Mouse (Mus musculus) kidney, postnatal 0 days (tissue): ENCODE results near the gene Btg2. TPM values are rescaled to one million over a fixed set of nuclear protein-coding genes. Genes with fewer than 3 reads are reported as not detected.
A peak's percentile ranks its signal among the peaks of the same experiment; 100 is the strongest.

Experiments used
- ATAC-seq: fragments of 200-750 bp; cut with Nextera tagmentation; replicated peaks from 2 replicates; pipeline ENCODE4 v1.8.0; 2017; ENCODE audit warnings: low read depth, moderate number of reproducible peaks, moderate TSS enrichment, moderate library complexity; ENCODE audit not compliant: low FRiP score
- DNase-seq: peaks from one replicate; pipeline ENCODE4 v3.0.0-alpha.2; 2016; ENCODE audit warnings: low spot score
- H3K27ac ChIP-seq: fragments of 300-500 bp; sonication (generic); 2 replicates; pipeline ENCODE4 v1.5.1; 2014; ENCODE audit warnings: mild to moderate bottlenecking
- H3K27me3 ChIP-seq: fragments of 300-500 bp; sonication (generic); 2 replicates; pipeline ENCODE4 v1.6.1; 2014; ENCODE audit warnings: low read length, mixed read lengths; ENCODE audit not compliant: insufficient read depth
- H3K36me3 ChIP-seq: fragments of 300-500 bp; sonication (generic); 2 replicates; pipeline ENCODE4 v1.6.1; 2014; ENCODE audit warnings: low read length, mixed read lengths; ENCODE audit not compliant: insufficient read depth
- H3K4me1 ChIP-seq: fragments of 300-500 bp; sonication (generic); replicated peaks from 2 replicates; pipeline ENCODE4 v1.6.1; 2014; ENCODE audit warnings: antibody characterized with exemption, low read length, mixed read lengths; ENCODE audit not compliant: insufficient read depth
- H3K4me2 ChIP-seq: fragments of 300-500 bp; sonication (generic); 2 replicates; pipeline ENCODE4 v1.6.1; 2014; ENCODE audit warnings: mild to moderate bottlenecking, low read length, moderate library complexity, mixed read lengths
- H3K4me3 ChIP-seq: fragments of 300-500 bp; sonication (generic); replicated peaks from 2 replicates; pipeline ENCODE4 v1.5.1; 2014; ENCODE audit warnings: low read depth, low read length
- H3K9ac ChIP-seq: fragments of 300-500 bp; sonication (generic); 2 replicates; pipeline ENCODE4 v1.6.1; 2014; ENCODE audit warnings: low read depth, low read length
- H3K9me3 ChIP-seq: fragments of 300-500 bp; sonication (generic); replicated peaks from 2 replicates; pipeline ENCODE4 v1.6.1; 2016; ENCODE audit warnings: low read length, inconsistent platforms, mixed read lengths
- CTCF ChIP-seq: IDR thresholded peaks from 2 replicates; pipeline ENCODE4 v1.5.1; 2016; ENCODE audit warnings: antibody characterized with exemption, low read depth, mild to moderate bottlenecking, moderate library complexity
- WGBS: fragments of 180-500 bp; shearing (Covaris S2); extraction: QIAGEN DNeasy Blood & Tissue Kit; methylation state at CpG from one replicate; pipeline ENCODE4 v1.1.7; 2014; 5-methylcytosine and 5-hydroxymethylcytosine counted together
- polyA plus RNA-seq: library from polyadenylated mRNA; unstranded; fragments of >200 nt; fragmentation: Nextera tagmentation; extraction: Ambion mirVana; gene quantifications from 2 replicates; pipeline ENCODE4 v1.2.1, GENCODE M21; 2015

The Btg2 gene
- polyA plus RNA-seq, 1 experiment from 2014 or later = 37.5 TPM

GRCm38 (mm10) chr1:134039361-134039760, 39.6 kb downstream of the Btg2 start:
- ATAC-seq = no peak
- Histone ChIP-seq H3K4me1 (0 out of 2 replicates have a peak, but pooled peaks cover 9% of the 10 kb centered on the region), H3K4me3 (no peak overlapping the region), H3K4me2 (no peak overlapping the region), H3K9me3 (no peaks in the 10 kb centered on the region), H3K27me3 (no peaks in the 10 kb centered on the region), H3K36me3 (no peaks in the 10 kb centered on the region), H3K27ac (no peak overlapping the region), H3K9ac (no peak overlapping the region)
- no peak for TF ChIP-seq CTCF
- DNase-seq = no peak
- 82% methylated on average over 2 of the region's 2 CpGs for WGBS

GRCm38 (mm10) chr1:134038336-134038735, 40.6 kb downstream of the Btg2 start:
- H3K4me1 ChIP-seq = 0 out of 2 replicates have a peak, but pooled peaks cover 9% of the 10 kb centered on the region
- no peaks in the 10 kb centered on the region for H3K36me3 ChIP-seq
- TF ChIP-seq CTCF = no peak
- H3K4me3 ChIP-seq = no peak overlapping the region
- no peaks in the 10 kb centered on the region for H3K9me3 ChIP-seq
- ATAC-seq = no peak
- no peaks in the 10 kb centered on the region for H3K27me3 ChIP-seq
- no peak overlapping the region for H3K9ac ChIP-seq
- H3K4me2 ChIP-seq = no peak overlapping the region
- no peak overlapping the region for H3K27ac ChIP-seq
- DNase-seq = no peak
- 87% methylated on average over 4 of the region's 4 CpGs for WGBS

- Histone ChIP-seq H3K9ac (0 out of 2 replicates have a peak within 1 kb of the TSS, but pooled peaks have one; percentile 4), H3K36me3 (no peaks in the 10 kb centered on the region), H3K4me2 (peak within 1 kb of the TSS; percentile 42), H3K4me3 (no peak within 1 kb of the TSS), H3K4me1 (0 out of 2 replicates have a peak, but pooled peaks cover 9% of the 10 kb centered on the region), H3K27me3 (no peaks in the 10 kb centered on the region), H3K27ac (peak within 1 kb of the TSS; percentile 25; the same call in 1 of the 2 replicates), H3K9me3 (no peaks in the 10 kb centered on the region)
- peak; percentile 40; the same call in 1 of the 2 replicates for ATAC-seq
- peak; percentile 64 for DNase-seq
- 25% methylated on average over 9 of the region's 9 CpGs for WGBS
- no peak for TF ChIP-seq CTCF
Observed at GRCm38 (mm10) chr1:134037172-134037571, 41.7 kb downstream of the Btg2 start, which contains the start of gene Fmod. TSS of gene Fmod (plus strand) at chr1:134037254.

GRCm38 (mm10) chr1:134036492-134036891, 42.4 kb downstream of the Btg2 start:
- H3K9ac ChIP-seq = no peak overlapping the region
- no peak overlapping the region for H3K4me2 ChIP-seq
- no peak overlapping the region for H3K27ac ChIP-seq
- H3K4me3 ChIP-seq = no peak overlapping the region
- 0 out of 2 replicates have a peak, but pooled peaks cover 9% of the 10 kb centered on the region for H3K4me1 ChIP-seq
- no peak for ATAC-seq
- peak; percentile 53; the same call in 1 of the 2 replicates for TF ChIP-seq CTCF
- no peak for DNase-seq
- H3K27me3 ChIP-seq = no peaks in the 10 kb centered on the region
- 64% methylated on average over 2 of the region's 2 CpGs for WGBS
- H3K36me3 ChIP-seq = no peaks in the 10 kb centered on the region
- no peaks in the 10 kb centered on the region for H3K9me3 ChIP-seq

- ATAC-seq = no peak
- 45% methylated on average over 14 of the region's 14 CpGs for WGBS
- Histone ChIP-seq H3K4me2 (no peak overlapping the region), H3K36me3 (no peaks in the 10 kb centered on the region), H3K9me3 (no peaks in the 10 kb centered on the region), H3K27ac (no peak overlapping the region), H3K4me1 (no peaks in the 10 kb centered on the region), H3K9ac (no peak overlapping the region), H3K27me3 (no peaks in the 10 kb centered on the region), H3K4me3 (no peak overlapping the region)
- DNase-seq = peak; percentile 38
- no peak for TF ChIP-seq CTCF
Observed at GRCm38 (mm10) chr1:134028161-134028846, 50.6 kb downstream of the Btg2 start.

GRCm38 (mm10) chr1:134026741-134027140, 52.2 kb downstream of the Btg2 start:
- no peak overlapping the region for H3K4me3 ChIP-seq
- no peaks in the 10 kb centered on the region for H3K9me3 ChIP-seq
- H3K4me1 ChIP-seq = no peaks in the 10 kb centered on the region
- no peaks in the 10 kb centered on the region for H3K36me3 ChIP-seq
- H3K9ac ChIP-seq = no peak overlapping the region
- no peak overlapping the region for H3K4me2 ChIP-seq
- no peaks in the 10 kb centered on the region for H3K27me3 ChIP-seq
- 83% methylated on average over 9 of the region's 9 CpGs for WGBS
- no peak for TF ChIP-seq CTCF
- H3K27ac ChIP-seq = no peak overlapping the region
- ATAC-seq (no peak), DNase-seq (no peak)
